ENCODE assay signal across 25 mouse cellular contexts in the genomic region with DNA sequence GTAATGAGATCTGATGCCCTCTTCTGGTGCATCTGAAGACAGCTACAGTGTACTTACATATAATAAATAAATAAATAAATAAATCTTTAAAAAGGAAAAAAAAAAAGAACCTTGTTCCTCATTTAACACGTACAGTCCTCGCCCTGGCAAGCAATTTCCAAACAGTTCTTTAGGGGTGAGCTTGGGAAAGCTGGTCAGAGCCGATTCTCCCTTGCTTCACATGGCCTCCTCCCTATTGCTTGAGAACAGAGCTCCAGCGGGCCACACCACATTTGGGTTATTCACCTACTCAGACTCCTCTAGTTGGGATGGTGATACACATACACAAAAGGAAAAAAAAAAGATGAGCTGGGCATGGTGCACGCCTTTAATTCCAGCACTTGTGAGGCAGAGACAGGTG.
"Had no signal": no experiment of that assay in that cellular context is flagged by ENCODE, and none has a peak within 500 bp of the region (broad histone marks: within the 10 kb centered on the region; RNA-seq: fewer than 3 reads in every experiment).

No protein-coding gene starts in this region.

- ATAC-seq: hindbrain, postnatal 0 days; intestine, embryonic 16.5 days; liver, embryonic 12.5 days had no signal

- H3K36me3 ChIP-seq: heart, embryonic 12.5 days; hindbrain, embryonic 10.5 days; hindbrain, embryonic 13.5 days; hindbrain, embryonic 15.5 days; kidney, embryonic 15.5 days; limb, embryonic 13.5 days; limb, embryonic 15.5 days; liver, embryonic 12.5 days had no signal

- DNase-seq: gastrocnemius, postnatal 14 days; gastrocnemius, postnatal 36 days; heart, adult 18-20 months; heart, postnatal 10 days; heart, postnatal 4 days; kidney, adult 11 months; kidney, adult 2 months; kidney, adult 9 months; kidney, postnatal 14 days; kidney, postnatal 36 days; layer of hippocampus, adult 9-11 months; layer of hippocampus, postnatal 36 days; left cerebral cortex, postnatal 4 days had no signal

- H3K4me2 ChIP-seq: heart, embryonic 12.5 days; hindbrain, embryonic 13.5 days; hindbrain, embryonic 15.5 days; kidney, embryonic 15.5 days; limb, embryonic 13.5 days; limb, embryonic 15.5 days; liver, embryonic 12.5 days had no signal

- H3K9ac ChIP-seq: heart, embryonic 12.5 days; hindbrain, embryonic 13.5 days; hindbrain, embryonic 15.5 days; kidney, embryonic 15.5 days; limb, embryonic 13.5 days; limb, embryonic 15.5 days; liver, embryonic 12.5 days; liver, embryonic 14.5 days had no signal

- H3K27me3 ChIP-seq: heart, embryonic 12.5 days; hindbrain, embryonic 13.5 days; hindbrain, embryonic 15.5 days; kidney, embryonic 15.5 days; limb, embryonic 13.5 days; limb, embryonic 15.5 days; liver, embryonic 12.5 days had no signal

- H3K4me1 ChIP-seq: liver, embryonic 12.5 days had no signal

- H3K9me3 ChIP-seq: heart, embryonic 12.5 days; hindbrain, embryonic 10.5 days; hindbrain, embryonic 13.5 days; hindbrain, embryonic 15.5 days; kidney, embryonic 15.5 days; limb, embryonic 13.5 days; limb, embryonic 15.5 days; liver, embryonic 12.5 days had no signal

- H3K4me3 ChIP-seq: heart, embryonic 12.5 days; hindbrain, embryonic 10.5 days; hindbrain, embryonic 13.5 days; hindbrain, embryonic 15.5 days; kidney, embryonic 15.5 days; limb, embryonic 13.5 days; limb, embryonic 15.5 days; liver, embryonic 12.5 days had no signal

- H3K27ac ChIP-seq: hindbrain, embryonic 10.5 days; hindbrain, embryonic 13.5 days; hindbrain, embryonic 15.5 days; hindbrain, postnatal 0 days; kidney, embryonic 15.5 days; kidney, postnatal 0 days; limb, embryonic 13.5 days; limb, embryonic 15.5 days; liver, embryonic 12.5 days; liver, embryonic 14.5 days had no signal
